Mouse (Mus musculus) limb, embryonic 14.5 days (tissue): ENCODE results near the gene Tns1. TPM values are rescaled to one million over a fixed set of nuclear protein-coding genes. Genes with fewer than 3 reads are reported as not detected.
A peak's percentile ranks its signal among the peaks of the same experiment; 100 is the strongest.
"Not testable (repeated sequence)": the region's sequence is repeated elsewhere in the genome, so short reads cannot be mapped to it uniquely, and the experiment has no call there.

Source experiments
- ATAC-seq: fragments of 200-750 bp; cut with Nextera tagmentation; 2 replicates; pipeline ENCODE4 v1.8.0; 2017; ENCODE audit warnings: low read depth, moderate number of reproducible peaks, moderate TSS enrichment; ENCODE audit not compliant: low FRiP score
- DNase-seq: peaks from one replicate; pipeline ENCODE4 v3.0.0-alpha.2; 2015; ENCODE audit warnings: low spot score
- H3K27ac ChIP-seq: fragments of 300-500 bp; sonication (generic); replicated peaks from 2 replicates; pipeline ENCODE4 v1.5.1; 2014; ENCODE audit warnings: low read depth, mild to moderate bottlenecking, low read length, moderate library complexity, mixed read lengths
- H3K27me3 ChIP-seq: fragments of 300-500 bp; sonication (generic); 2 replicates; pipeline ENCODE4 v1.6.1; 2014; ENCODE audit warnings: low read length, mixed read lengths; ENCODE audit not compliant: control insufficient read depth, insufficient read depth
- H3K36me3 ChIP-seq: fragments of 300-500 bp; sonication (generic); 2 replicates; pipeline ENCODE4 v1.6.1; 2014; ENCODE audit warnings: mild to moderate bottlenecking, low read length, moderate library complexity, mixed read lengths; ENCODE audit not compliant: control insufficient read depth, insufficient read depth
- H3K4me1 ChIP-seq: fragments of 300-500 bp; sonication (generic); 2 replicates; pipeline ENCODE4 v1.6.1; 2014; ENCODE audit warnings: antibody characterized with exemption, low read length, mixed read lengths; ENCODE audit not compliant: control insufficient read depth, insufficient read depth
- H3K4me2 ChIP-seq: fragments of 300-500 bp; sonication (generic); replicated peaks from 2 replicates; pipeline ENCODE4 v1.6.1; 2014; ENCODE audit warnings: low read depth, mild to moderate bottlenecking, low read length, moderate library complexity; ENCODE audit not compliant: severe bottlenecking
- H3K4me3 ChIP-seq: fragments of 300-500 bp; sonication (generic); replicated peaks from 2 replicates; pipeline ENCODE4 v1.5.1; 2014; ENCODE audit warnings: low read length
- H3K9ac ChIP-seq: fragments of 300-500 bp; sonication (generic); 2 replicates; pipeline ENCODE4 v1.6.1; 2014; ENCODE audit warnings: mild to moderate bottlenecking, low read depth, low read length, moderate library complexity; ENCODE audit not compliant: severe bottlenecking
- H3K9me3 ChIP-seq: fragments of 300-500 bp; sonication (generic); 2 replicates; pipeline ENCODE4 v1.6.1; 2016; ENCODE audit warnings: low read length; ENCODE audit not compliant: control insufficient read depth
- POLR2A ChIP-seq: fragments of 200-500 bp; IDR thresholded peaks from 2 replicates; pipeline ENCODE4 v1.8.0; 2012; ENCODE audit warnings: inconsistent platforms, mild to moderate bottlenecking, moderate library complexity, borderline replicate concordance; ENCODE audit not compliant: insufficient read depth, insufficient read length; ENCODE audit errors: extremely low read depth
- WGBS: fragments of 180-500 bp; shearing (Covaris S2); extraction: QIAGEN DNeasy Blood & Tissue Kit; methylation state at CpG from one replicate; pipeline ENCODE4 v1.1.7; 2014; 5-methylcytosine and 5-hydroxymethylcytosine counted together
- polyA plus RNA-seq, 2 experiments: library from polyadenylated mRNA; depleted of rRNA in 1 of 2; stranded (reverse) in 1 of 2; unstranded in 1 of 2; fragments of >200 nt; fragmentation: Nextera tagmentation in 1 of 2; extraction: Ambion mirVana in 1 of 2; gene quantifications; 2 replicates each; pipeline versions ENCODE4 v1.2.1 to v1.2.3; 2012 to 2014

The Tns1 gene
- polyA plus RNA-seq (2012; rRNA removed) (38.0 and 67.2 TPM in 2 replicates), polyA plus RNA-seq (2014; fragmentation: Nextera tagmentation; extraction: Ambion mirVana) (51.3 and 55.9 TPM in 2 replicates)

DNA sequence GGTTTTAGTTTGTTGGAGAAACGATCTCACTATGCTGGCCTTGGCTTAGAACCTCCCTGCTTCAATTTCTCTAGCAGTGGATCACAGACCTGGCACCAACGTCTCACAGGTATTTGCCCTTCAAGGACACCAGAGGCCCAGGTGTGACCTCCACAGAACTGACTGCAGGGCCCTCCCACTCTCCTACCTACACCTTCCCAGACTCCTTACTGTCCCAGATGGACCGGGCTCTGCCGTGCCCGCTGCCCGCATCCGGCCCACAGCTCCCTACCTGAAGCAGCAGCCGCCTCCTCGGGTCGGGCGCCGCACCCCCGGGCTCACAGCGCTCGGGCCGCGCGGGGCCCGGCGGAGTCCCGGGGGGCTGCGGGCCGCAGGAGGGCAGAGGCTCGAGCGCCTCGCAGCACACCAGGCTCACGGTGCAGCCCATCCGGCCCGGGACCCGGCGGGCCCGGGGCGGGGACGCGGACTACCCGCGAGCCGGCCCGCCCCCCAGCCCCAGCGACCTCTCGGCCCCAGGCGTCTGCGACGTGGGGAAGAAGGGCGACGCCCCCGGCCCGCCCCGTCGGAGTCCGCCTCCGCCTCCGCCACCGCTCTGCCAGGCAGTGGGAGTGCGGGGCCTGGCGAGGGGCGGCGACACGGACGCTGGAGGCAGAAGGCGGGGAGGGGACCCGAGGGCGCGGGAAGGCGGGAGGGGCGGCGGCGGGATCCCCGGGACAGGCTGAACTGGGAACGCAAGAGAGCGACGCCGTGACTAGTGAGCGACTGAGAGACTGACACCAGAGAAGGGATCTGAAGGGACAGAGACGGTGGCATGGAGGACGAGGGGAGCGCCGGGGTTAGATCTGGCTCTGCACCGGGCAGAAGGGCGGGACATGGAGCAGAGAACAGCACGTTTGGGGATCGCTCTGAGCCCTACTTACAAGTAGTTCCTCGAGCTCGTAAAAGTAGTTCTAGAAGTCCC, at the start of gene Tns1:
Gene Tns1, minus strand, starts transcription at position 429 of the 961 bp plus-strand sequence.
- Histone ChIP-seq H3K27me3 (peaks cover 10% of the 10 kb centered on the region; the same call in 1 of the 2 replicates), H3K4me3 (peak within 1 kb of the TSS; percentile 52), H3K36me3 (no peaks in the 10 kb centered on the region), H3K9ac (peak within 1 kb of the TSS; percentile 64), H3K27ac (no peak within 1 kb of the TSS), H3K4me2 (peak within 1 kb of the TSS; percentile 94), H3K4me1 (no peaks in the 10 kb centered on the region; the same call in 1 of the 2 replicates), H3K9me3 (no peaks in the 10 kb centered on the region)
- WGBS: 2% methylated on average over 66 of the region's 84 CpGs
- ATAC-seq (peak; percentile 77), DNase-seq (peak; percentile 41)
- no peak for TF ChIP-seq POLR2A

DNA sequence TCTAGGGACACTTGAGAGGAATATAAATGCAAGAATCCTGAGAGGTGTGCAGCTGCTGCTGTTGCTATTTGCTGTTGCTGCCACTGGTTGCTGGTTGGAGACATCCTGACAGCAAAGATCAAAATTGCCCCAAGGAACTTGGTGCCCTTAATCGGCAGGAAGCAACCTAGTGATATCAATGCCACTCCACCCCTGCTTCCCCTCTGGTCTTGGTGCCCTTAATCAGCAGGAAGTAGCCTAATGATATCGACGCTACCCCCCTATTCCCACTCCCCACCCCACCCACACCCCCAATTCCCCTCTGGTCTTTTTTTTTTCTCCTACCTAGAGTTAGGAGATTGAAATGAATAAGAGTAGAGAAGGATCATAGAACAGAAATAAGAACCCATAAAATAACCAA, 48.5 kb upstream of the Tns1 start:
- no peak overlapping the region for H3K4me2 ChIP-seq
- no peak for TF ChIP-seq POLR2A
- 75% methylated on average over 3 of the region's 3 CpGs for WGBS
- no peak overlapping the region for H3K9ac ChIP-seq
- no peak for DNase-seq
- no peak for ATAC-seq
- no peaks in the 10 kb centered on the region for H3K27me3 ChIP-seq
- H3K36me3 ChIP-seq: no peaks in the 10 kb centered on the region
- H3K9me3 ChIP-seq: no peaks in the 10 kb centered on the region
- H3K4me3 ChIP-seq: no peak overlapping the region
- H3K4me1 ChIP-seq: no peaks in the 10 kb centered on the region
- no peak overlapping the region for H3K27ac ChIP-seq

DNA sequence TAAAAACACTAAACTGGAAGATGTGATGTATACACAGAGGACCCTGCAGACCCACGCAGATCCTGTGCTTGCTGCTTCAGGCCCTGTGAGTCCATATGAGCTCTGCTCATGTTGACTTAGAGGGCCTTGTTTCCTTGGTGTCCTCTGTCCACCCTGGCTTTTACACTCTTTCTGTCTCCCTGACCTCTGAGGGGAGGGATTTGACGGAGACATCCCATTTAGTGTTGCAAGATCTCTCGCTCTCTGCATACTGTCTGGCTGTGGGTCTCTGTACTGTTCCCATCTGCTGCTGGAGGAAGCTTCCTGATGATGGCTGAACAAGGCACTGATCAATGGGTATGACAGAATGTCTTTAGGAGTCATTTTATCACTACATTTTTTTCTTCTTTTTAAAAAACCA, 45.5 kb upstream of the Tns1 start:
- ATAC-seq (no peak), DNase-seq (no peak)
- Histone ChIP-seq H3K4me2 (no peak overlapping the region), H3K9ac (no peak overlapping the region), H3K4me1 (no peaks in the 10 kb centered on the region), H3K4me3 (no peak overlapping the region), H3K27me3 (no peaks in the 10 kb centered on the region), H3K9me3 (no peaks in the 10 kb centered on the region), H3K36me3 (no peaks in the 10 kb centered on the region), H3K27ac (no peak overlapping the region)
- 88% methylated on average over 3 of the region's 3 CpGs for WGBS
- TF ChIP-seq POLR2A: no peak

DNA sequence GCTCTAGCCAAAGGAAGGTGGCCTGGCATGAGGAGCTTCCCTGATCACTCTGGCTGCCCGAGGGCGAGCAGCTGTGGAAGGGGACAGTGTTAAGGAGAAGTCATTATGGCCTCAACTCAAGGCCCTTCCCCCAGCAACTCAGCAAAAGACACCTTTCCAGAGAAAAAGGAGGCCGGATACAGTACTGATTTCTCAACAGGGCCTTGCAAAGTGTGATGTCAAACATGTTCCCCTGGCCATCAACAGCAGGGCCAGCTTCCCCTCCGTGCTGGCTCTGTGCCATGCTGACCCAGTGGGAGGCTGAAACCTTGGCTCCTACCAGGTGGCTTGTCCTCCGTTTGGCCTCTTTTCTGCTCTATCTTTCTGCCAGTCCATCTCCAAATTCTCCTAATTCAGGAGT, 42.9 kb upstream of the Tns1 start:
- 84% methylated on average over 5 of the region's 5 CpGs for WGBS
- DNase-seq: no peak

DNA sequence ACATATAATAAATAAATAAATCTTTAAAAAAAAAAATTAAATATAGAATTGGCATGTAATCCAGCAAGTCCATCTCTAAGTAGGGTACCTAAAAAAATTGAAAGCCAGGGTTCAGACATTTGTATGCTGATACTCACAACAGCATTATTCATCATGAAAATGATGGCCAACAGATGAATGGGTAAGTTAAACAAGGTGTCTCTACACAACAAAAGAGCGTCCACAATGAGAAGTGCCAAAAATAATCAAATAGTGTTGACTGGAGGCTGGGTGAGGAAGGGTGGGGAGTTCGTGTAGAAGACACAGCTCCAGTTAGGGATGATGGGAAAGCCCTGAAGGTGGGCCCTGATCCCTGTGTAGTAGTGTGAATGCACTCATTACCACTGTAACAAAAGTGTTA, 35.8 kb upstream of the Tns1 start:
- no peaks in the 10 kb centered on the region for H3K4me1 ChIP-seq
- H3K9me3 ChIP-seq: no peaks in the 10 kb centered on the region
- no peak for TF ChIP-seq POLR2A
- no peak overlapping the region for H3K4me2 ChIP-seq
- ATAC-seq (no peak), DNase-seq (no peak)
- no peak overlapping the region for H3K4me3 ChIP-seq
- H3K27ac ChIP-seq: no peak overlapping the region
- no peaks in the 10 kb centered on the region for H3K27me3 ChIP-seq
- 57% methylated on average over 2 of the region's 2 CpGs for WGBS
- no peak overlapping the region for H3K9ac ChIP-seq
- H3K36me3 ChIP-seq: no peaks in the 10 kb centered on the region

More for the DNA sequence above, 42.9 kb upstream of the Tns1 start:
- no peak overlapping the region for H3K27ac ChIP-seq
- no peak for ATAC-seq
- H3K36me3 ChIP-seq: no peaks in the 10 kb centered on the region
- no peak overlapping the region for H3K4me3 ChIP-seq
- H3K4me2 ChIP-seq: no peak overlapping the region
- H3K9ac ChIP-seq: no peak overlapping the region
- no peak for TF ChIP-seq POLR2A
- no peaks in the 10 kb centered on the region for H3K9me3 ChIP-seq
- H3K27me3 ChIP-seq: no peaks in the 10 kb centered on the region
- no peaks in the 10 kb centered on the region for H3K4me1 ChIP-seq

DNA sequence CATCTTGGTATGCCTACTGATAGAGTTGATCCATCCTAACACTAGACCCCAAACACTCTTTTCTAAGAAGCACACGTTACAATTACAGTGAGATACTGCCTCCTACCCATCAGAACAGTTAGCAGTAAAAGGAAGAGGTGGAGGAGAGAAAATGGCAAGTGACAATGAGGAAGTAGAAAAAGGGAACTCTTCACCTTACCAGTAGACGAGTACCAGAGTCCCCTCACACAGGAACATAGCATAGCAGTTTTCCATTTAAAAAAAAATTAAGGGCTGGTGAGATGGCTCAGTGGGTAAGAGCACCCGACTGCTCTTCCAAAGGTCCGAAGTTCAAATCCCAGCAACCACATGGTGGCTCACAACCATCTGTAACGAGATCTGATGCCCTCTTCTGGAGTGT, 35.4 kb upstream of the Tns1 start:
- not testable (repeated sequence) for H3K27ac ChIP-seq, H3K9ac ChIP-seq, H3K9me3 ChIP-seq, H3K27me3 ChIP-seq, H3K4me3 ChIP-seq, ATAC-seq, DNase-seq, H3K4me1 ChIP-seq, H3K36me3 ChIP-seq, H3K4me2 ChIP-seq
- 83% methylated on average over 4 of the region's 5 CpGs for WGBS
